Mouse (Mus musculus): ENCODE measurements around the gene Gstm4.
"Not testable (repeated sequence)": the region's sequence is repeated elsewhere in the genome, so short reads cannot be mapped to it uniquely, and the experiment has no call there.

Gstm4 gene

DNA sequence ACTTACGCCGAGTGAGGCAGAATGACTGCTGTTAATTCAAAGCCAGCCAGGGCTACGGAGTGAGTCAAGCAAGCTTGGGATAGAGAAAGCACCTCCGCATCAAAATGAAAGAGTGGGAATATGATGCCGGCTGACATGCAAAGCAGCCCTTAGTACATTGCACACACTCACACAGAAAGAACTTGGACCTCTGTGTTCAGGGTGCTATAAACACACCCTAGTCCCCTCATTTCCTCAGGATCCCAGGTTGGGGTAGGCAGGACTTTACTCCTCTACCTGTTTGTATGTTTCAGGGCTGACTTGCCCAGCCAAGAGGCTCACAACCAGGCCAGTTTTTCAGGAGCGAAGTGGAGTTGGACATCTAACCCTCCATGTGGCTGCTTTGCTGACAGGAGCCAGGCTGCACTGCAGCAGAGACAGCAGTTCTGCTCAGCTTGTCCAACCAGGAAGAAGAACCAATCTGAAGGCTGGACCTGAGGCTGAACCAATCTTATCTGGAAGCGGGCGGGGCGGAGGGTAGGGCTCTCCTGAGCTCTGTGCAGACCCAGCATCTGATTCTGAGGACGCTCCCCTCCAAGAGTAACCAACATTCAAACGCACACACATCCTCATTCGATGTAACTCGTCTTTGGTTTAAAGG, 24.7 kb upstream of the Gstm4 start:
- no peak for DNase-seq

DNA sequence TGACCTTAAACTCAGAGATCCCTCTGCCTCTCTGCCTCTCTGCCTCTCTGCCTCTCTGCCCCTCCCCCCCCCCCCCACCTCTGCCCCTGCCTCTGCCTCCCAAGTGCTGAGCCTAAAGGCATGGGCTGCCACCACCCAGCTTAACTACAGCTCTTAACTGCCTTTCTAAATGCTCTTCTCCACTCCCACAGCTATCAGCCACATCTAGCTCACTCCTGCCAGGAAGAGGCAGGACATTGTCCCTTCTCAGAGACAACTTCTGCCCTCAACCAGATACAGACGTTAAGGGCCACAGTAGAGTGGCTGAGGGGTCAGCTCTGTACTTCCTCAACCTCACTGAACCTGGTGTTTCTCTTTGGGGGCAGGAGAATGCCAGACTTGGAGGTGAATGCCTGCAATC, 24.1 kb upstream of the Gstm4 start:
- DNase-seq = no peak

DNA sequence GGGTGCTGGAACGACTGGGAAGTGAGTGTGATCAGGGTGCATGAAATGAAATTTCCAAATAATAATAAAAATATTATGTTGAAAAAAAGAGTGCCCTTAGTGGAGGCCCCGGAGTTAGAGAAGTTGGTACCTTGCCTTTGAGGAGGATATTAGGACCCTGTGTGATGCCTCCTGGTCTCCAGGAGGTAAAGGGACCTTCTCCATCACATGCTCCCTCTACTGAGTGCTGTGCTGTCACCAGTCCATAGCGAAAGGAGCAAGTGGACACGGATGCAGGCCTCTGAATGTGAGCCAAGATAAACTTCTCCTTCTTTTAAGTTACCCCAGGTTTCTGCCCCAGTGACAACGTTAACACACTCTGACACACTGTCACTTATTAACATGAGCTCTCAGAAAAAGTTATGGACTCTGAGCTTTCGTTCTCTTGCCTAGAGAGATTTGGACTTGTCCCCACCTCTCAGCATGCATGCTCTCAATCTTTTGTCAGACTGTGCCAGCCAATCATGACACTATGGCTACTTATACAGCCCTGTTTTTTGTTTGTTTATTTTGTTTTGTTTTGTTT, 22.8 kb upstream of the Gstm4 start:
- DNase-seq = no peak

DNA sequence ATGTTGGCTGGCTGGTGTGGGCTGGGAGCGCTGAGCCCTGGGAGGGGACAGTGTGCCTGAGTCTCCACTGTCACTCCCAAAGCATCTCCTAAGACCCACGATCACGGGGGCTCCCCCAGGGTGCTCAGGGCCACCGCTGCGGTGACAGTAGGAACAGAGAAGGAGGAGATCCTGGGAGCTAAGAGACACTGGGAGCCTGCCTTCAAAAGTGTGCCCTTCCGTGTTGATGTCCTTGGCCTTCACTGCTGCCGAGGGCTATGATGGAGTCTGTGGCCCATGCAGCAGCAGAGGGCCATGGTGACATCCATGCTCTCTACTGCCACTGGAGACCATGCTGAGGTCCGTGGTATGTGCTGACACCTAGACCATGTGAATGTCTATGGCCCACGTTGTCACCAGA, 20.9 kb upstream of the Gstm4 start:
- DNase-seq = no peak

DNA sequence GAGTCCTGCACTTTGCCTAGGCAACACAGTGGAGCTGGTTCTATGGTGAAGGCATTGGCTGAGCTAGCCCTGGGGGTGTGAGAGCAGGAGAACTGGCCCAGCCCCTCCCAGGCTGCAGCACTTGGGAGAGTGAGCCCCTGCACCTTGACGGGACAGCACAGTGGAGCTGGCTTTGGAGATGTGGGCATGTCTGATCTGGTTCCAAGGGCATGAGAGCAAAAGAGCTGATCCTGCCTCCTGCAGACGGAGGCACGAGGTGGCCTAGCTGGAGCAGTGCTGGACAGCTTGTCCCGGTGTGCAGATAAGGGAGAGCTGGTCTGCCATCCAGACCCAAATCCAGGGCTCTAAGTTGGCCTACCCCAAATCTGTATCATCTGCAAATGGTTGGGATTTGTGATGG, 20.0 kb upstream of the Gstm4 start:
- no peak for DNase-seq

DNA sequence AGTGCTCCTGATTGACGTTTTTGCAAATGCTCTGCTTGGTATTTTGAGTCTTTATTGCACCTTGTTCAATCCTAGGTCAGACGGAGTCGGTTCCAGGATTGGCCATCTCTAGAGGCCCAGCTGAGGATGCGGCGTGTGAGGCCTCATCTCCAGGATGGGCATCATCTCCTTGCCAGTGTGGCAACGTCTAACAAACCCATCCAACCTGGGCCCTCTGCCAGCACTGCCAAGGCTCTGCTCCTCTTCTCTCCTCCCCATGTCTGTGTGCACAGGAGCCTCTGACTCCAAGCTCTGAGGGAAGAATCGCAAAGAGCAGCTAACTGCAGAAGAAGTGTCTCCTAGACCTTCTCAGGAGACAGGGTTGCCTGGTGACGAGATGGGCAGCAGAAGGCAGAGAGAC, 18.0 kb upstream of the Gstm4 start:
- no peak for DNase-seq

DNA sequence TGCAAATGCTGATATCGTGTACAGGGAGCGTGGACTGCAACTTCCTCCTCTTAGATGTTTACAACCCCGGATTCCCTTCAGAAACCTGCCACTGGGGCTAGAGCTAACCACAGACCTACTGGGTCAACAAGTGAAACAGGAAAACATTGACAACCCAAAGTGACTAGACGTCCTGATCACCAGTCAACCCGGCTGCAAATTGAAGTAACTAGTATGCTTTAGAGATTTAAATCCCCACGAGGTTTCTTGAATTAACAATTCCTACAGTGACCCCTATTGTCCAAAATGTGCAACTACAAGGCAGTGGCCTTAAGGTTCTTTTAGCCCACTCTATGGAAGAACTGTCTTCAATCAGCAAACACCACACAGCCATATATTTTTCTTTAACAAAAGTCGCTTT, 16.7 kb upstream of the Gstm4 start:
- DNase-seq = peak; percentile 63

DNA sequence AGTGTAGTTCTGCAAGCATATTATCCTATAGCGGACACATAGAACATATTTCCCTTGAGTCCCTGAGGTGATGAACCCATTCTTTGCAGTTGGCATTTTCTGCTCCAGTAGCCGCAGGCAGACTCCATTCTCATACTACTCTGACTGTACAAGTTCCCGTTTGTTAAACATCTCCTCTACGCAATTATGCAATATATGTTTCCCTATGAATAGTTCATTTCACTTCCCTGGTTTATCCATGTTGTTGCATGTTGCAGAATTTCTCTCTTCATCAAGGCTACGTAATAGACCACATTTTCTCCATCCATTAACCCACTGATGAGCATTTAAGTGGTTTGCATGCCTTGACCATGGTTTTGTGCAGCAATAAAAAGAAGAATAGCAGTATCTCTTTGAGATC, 5.8 kb upstream of the Gstm4 start:
- DNase-seq = no peak

DNA sequence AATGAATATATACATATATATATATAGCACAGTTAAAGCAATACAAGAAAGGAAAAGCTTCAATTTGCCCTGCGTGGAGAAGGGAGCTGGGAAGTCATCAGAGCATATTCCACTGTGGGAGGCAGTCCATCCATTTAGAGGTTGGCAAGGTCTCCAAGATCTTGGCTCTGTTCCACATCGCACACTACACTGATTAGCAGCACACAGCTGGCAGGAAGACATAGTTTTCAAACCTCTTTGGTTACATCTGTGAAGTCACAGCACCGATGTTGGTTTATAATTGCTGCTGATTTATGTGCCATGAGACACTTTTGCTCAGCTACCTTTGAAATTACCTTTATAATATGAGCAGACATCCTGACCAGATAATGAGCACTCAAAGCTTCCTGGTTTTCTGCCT, 3.6 kb upstream of the Gstm4 start:
- DNase-seq = no peak

DNA sequence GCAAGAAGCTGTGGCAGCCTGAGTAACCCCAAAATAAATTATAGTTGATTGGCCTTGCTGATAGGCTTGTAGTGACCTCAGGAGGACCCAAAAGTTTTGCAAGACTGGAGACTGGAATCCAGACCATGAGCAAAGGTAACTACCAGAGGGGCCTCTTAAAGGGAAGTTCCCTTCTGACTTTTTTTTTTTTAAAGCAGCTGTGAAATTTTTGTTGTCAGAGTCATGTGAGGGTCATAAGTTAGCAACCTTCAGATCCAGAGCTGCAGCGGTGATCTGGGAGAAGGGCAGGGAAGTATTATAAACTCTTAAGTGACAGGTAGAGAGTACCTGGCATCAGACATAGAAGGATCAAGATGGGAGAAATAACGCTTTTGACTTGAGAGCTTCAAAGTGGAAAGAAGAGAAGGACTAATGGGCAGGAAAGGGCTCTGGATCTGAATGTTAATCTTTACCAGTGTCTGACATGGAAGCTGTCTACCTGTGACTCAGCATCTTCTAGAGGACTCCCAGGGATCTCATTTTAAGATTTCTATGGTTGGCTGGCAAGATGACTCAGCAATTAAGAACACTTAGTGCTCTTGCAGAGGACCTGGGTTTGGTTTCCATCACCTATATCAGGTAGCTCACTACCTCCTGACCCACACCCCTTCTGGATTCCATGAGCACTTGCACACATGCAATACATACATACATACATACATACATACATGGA, 2.4 kb upstream of the Gstm4 start:
- DNase-seq = no peak

DNA sequence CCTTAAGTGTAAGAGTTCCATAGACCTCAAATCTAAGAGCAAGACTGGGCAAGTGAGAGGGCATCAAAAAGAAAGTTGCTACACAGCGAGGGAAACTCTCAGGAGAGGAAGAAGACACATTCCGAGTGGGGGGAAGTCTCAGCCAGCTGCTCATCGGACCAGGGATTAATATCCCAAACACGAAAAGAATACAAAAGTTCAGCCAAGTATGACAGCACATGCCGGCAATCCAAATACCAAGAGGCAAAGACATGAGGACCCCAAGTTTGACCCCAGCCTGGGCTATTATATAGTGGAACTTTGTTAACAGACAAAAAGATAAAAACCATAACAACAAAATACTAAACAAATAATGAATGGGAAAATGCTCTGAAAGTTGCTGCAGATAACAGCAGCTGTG, 11.5 kb downstream of the Gstm4 start:
- no peak for DNase-seq

DNA sequence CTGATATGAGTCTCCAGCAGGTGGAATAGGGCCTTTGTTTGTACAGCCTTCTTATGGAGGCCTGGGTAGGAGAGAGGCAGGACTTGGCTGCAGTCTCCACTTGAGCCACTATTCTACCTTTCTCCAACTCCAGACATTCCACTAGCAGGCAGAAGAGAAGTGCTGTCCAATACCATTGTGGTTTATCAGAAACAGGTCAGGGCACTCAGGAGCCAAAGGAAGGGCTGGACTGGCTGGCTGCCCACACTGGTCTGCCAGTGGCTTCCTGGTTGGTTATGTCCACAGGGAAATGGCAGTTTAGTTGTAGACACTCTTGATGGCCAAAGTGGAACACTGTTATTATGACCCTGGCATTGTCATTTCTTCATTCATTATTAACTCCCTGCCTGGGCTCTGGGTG, 12.6 kb downstream of the Gstm4 start:
- no peak for DNase-seq

DNA sequence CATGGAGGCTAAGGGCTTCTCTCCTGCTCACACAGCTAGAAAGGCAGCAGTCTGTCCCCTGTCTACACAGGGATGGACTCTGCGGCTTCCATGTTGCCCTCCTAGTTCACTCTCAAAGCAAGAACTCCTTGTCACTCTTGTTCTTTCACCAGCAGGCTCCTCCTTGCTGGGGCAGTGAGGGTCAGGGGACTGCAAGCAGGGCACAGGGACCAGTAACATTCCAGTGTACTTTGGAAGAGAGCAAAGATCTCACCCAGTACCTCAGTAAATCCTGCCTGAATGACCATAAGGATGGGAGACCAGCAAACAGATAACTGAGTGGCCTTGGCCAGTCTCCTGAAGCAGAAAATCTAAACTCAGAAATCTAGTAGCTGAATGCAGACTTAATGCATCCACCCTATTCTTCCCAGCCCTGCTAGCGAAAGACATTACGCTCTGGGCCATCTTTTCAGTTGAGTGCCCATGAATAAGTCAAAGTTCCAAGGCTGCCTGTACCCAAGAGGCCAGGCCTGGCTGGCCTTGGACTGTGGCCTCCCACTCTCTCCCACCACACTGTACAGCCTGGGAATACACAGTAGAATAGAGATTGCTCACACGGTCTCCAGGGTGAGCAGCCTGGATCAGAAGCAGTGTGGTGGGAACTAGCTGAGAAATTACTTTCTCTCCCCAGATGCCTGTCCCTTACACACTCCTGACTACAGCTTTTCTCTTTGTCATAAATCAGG, 15.9 kb downstream of the Gstm4 start:
- no peak for DNase-seq

DNA sequence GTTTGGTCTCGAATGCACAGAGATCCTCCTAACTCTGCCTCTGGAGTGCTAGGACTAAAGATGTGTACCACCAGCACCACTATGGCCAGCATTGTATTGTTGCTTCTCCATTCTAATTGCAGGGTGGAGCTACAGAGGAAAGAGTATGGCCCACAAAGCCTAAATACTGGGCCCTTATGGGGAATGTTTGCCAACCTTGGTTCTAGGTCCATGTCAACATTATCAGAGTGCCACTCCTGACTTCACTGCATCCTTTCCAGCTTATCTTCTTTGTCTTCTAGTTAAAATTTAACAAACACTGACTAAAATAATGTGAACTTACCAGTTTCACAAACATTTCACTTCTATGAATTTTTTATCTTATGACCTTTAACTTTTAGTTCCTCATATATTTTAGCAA, 18.1 kb downstream of the Gstm4 start:
- DNase-seq = no peak

DNA sequence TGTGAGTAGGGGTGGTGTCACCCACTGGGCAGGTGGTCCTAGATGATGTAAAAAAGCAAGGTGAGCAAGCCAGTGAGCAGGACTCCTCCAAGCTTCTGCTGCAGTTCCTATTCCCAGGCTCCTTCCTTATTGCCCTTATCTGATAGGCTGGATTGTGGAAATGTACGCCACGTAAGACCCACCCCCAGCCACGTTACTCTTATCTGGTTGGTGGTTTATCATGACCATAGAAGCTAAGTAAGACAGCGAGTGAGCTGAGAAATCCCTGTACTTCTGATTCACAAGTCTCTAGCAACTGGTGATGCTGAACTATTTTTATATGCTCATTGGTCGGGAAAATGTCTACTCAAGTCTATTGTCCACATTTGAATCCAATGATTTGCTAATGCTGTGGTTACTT, 18.6 kb downstream of the Gstm4 start:
- DNase-seq = no peak

DNA sequence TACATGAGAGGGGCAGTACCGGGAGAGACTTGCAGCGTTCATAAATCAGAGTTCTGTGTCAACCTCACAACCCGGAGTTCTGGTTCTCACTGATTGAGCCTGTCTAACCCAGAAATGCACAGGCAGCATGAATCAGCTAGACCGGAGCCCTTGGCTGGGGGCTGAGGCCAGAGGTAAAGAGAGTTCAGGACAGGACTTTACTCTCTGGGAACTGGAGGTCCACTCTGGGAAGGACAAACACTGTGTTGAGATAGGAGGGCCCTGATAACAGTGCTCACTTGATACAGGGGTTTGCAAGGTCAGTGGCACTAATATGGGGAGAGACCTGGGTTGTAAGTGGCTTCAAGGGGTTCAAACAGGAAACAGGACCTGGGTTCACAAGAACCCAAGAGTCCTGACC, 19.4 kb downstream of the Gstm4 start:
- no peak for DNase-seq

DNA sequence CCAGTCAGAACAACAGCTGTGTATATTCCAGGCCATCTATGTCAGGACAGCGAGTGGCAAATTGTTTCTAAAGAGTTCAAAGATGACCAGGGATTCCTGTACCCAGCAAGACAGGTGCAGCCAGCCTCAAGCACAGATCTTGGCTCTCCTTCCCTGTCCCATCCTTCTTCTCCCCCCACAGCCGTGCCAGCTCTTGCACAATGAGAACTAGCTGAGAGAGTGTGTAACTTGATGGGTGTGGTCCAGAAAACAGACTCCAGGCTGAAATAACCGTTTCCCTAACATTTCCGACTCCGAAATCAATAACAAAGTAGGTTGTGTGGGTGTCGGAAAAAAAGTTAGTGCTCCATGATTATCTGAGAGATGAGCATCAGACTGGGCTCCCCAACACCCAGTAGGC, 22.0 kb downstream of the Gstm4 start:
- DNase-seq = no peak

DNA sequence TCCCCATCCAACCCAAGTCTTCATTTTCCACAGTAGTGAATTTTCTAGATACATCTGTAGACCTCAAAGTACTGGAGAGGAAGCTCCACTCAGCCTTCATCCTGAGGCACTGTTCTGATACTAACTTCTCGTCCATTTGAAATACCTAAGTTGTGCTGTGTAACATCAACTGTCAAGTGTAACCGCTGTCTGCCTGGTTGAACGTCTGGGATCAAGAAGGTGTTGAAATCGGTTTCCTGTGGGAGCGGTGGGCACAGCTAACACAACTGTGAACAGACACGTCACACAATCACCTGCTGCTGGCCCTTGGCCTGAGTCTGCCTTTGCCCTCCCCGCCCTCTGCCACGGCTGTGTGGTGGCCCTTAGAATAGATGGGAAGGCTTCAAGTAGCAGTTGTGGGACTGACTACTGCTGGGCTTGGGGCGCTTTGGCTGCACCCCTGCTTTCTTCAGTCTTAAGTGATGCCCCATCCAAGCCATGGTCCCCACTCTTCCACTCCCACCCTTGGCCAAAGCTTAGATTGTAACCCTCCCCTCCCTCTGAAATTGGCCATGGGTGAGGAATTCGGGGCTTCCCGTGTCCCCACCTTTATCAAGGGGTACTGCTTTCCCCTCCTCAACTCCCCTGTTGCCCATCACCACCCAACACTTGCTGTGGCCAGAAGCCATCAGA, 24.2 kb downstream of the Gstm4 start:
- not testable (repeated sequence) for DNase-seq

DNA sequence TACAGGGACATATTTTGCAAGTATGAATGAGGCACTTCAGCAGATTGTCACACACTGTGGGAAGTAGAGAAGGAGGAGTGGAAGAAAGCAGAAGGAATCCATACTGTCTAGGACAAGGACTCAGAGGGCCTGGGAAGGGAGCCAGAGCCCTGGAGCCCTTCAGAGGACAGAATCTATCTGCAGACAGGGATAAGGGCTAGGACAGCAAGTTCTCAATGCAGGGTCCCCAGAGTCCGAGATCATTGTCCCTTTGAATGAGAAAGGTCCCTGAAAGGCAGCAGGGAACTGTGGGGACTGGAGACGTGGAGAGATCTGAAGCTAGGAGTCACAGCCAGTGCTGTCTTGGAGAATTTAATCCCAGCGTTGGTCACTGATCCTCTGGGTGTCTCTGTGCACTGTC, 25.5 kb downstream of the Gstm4 start:
- DNase-seq = not testable (repeated sequence)

DNA sequence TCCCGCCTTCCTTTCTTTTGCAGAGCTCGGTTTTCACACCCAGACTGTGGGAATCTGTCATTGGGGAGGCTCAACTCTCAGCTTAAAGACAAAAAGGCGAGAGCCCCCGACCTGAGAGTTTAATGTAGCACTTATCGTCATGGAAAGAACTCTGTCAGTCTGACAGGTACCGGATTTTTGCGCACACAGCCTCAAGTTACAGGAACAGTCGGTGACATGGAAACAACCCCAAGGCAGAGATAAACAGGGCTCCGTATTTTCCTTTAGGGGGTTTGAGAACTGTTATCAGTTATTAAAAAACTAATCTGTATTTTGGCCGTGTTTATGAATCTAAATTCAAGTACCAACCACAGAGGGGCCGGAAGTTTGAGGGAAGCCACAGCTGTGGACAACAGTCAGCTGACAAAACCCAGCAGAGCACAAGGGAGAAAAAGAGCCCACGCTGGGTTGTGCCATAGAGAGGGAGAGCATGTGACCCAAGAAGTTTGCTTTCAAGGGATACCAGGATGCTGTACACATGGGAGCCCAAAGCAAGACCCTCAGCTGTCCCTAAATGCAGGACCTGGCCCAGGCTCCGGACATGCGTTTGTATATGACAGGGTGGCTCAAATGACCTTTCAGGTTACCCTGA, 26.4 kb downstream of the Gstm4 start:
- DNase-seq = peak; percentile 15

DNA sequence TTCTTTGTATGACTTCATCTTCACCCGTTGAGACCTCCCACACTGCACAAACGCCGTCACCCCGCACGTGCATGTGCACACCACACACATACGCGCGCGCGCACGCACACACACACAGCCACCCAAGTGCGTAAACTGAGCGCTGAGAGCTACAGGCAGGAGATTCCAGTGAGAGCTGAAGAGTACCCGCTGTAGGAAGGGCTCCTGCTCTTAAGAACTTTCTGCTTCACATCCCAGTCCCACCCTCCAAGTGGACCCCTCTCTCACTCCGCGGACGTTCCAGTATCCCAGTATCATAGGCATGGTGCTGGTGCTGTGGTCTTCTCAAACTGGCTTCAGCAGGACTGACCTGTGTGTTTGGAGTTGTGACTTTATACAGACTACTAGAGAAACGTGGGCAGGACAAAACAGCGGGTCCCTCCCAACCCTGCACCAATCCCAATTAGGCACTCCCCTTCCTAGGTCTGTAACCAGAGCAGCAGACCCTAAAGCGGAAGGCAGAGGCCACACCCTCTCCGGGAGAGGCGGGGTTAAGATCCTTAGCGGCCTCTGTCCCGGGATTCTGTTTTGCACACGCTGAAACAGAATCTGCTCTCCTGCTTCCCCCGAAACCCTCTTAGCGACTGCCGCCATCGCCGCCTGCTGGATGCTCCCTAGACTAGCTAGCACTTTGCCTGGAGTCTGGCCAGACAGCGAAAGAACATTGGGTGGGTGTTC, 27.1 kb downstream of the Gstm4 start, which contains the start of gene Gstm1:
TSS of gene Gstm1 (minus strand) at position 501 of the 717 bp plus-strand sequence.
- DNase-seq = peak; percentile 88

DNA sequence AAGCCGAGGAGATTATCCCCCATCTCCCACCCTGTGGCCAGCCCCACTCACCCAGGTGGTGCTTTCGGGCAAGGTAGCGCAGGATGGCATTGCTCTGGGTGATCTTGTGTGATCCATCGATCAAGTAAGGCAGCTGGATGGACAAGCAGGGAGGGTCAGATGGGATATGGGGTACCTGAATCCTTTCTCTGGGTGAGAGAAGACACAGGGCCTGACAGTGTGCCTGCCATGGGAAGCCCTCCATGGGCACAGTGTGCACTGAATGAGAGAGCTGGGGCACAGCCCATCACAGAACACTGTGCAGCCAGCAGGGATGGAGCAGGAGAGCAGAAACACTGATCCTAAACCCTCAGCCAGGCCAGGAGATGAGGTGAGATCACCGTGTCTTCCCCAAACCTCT, 28.2 kb downstream of the Gstm4 start:
- not testable (repeated sequence) for DNase-seq

Measured in cerebellum, adult 9-10 months (tissue).